Mouse (Mus musculus) G1E (cell line): ENCODE data around the gene Spag8.

ENCODE experiments used
- CTCF ChIP-seq: IDR thresholded peaks from 2 replicates; pipeline ENCODE4 v1.5.1; 2012; ENCODE audit warnings: low read depth, low read length, inconsistent platforms, mixed read lengths
- TAL1 ChIP-seq: conservative IDR thresholded peaks from 2 replicates; pipeline ENCODE4 v1.6.1; 2012; ENCODE audit warnings: low read depth, low read length, inconsistent platforms, mixed read lengths

GRCm38 (mm10) chr4:43700707-43701106 lies 47.3 kb upstream of the Spag8 start, which contains the start of gene Olfr70:
- TF ChIP-seq CTCF, result no peak
- no peak for TF ChIP-seq TAL1
